Mouse (Mus musculus): Measurements from ENCODE around the gene Bnc2. TPM values are rescaled to one million over a fixed set of nuclear protein-coding genes. Genes with fewer than 3 reads are reported as not detected.

Bnc2 gene
- total RNA-seq, 2 experiments from 2014 or later, result 0.49 to 1.1 TPM

DNA sequence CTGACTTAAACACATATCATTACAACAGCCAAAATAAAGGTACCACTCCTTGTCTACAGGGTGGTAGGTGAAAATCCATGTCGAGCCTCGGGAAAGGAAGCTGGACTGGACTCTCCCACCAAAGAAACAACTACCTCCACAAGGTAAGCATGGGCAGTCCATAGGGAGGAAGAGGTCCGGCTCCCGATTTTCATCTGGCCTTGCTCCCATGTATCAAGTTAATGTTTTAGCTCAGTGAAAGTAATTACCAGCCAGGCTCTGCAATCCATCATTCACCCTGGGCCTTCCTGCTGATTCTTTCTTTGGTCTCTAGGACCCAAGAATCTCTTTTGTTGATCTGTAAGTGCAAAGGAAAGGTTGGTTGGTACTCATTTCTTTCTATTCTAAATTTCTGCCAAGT, 65.2 kb downstream of the Bnc2 start:
- Histone ChIP-seq H3K4me3 (no peak overlapping the region), H3K27ac (no peak overlapping the region)
- no peak for DNase-seq (ENCODE audit: low spot score in 2 of 2)
- no peak for TF ChIP-seq CTCF (conservative IDR thresholded peaks at IDR 0.05)

DNA sequence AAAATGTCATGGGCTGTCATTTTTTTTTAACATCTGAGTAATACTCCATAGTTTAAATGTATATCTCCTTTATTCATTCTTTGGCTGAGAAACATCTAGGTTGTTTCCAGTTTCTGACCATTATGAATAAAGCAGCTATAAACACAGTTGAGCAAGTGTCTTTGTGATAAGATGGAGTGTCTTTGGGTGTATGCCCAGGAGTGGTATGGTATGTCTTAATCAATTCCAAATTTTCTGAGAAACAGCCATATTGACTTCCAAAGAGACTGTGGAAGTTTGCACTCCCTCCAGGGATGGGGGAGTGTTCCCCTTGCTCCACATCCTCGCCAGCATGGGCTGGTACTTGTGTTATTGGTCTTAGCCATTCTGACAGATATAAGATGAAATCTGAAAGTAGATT, 70.6 kb downstream of the Bnc2 start:
- TF ChIP-seq CTCF (conservative IDR thresholded peaks at IDR 0.05), result no peak
- Histone ChIP-seq H3K4me3 (no peak overlapping the region), H3K27ac (no peak overlapping the region)
- DNase-seq (ENCODE audit: low spot score in 2 of 2), result no peak

DNA sequence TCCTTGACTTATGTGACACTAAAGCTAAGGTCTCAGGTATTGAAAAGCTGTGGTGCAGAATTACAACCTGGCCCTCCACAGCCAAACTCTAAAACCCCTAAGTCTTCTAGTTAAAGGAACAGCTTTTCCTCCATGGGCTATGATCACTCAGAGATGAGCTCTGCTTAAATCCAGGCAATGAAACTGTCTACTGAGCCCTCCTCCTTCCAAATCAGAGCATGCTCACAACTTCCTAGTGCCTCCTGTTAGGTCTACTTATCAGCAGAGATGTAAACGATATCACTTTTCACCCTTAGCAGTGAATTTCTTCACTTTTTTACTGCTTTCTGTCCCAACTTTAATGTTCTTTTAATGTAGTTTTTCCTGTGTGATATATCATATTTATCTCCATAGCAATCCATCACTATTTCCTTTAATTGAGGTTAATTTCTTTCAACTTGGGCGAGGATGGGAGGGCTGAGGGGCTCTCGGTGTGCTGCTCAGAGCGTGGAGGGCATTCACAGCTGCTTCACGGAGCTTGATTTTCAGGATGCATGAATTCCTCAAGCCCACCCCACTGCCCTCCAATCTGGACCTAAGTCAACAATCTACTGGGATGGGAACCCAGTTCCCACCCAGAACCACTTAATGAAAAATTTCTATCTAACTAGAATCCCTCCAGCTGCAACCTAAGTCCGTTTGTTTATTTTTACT, 94.7 kb downstream of the Bnc2 start:
- no peak overlapping the region for H3K27ac ChIP-seq
- no peak for DNase-seq (ENCODE audit: low spot score in 2 of 2)
- H3K4me3 ChIP-seq, result no peak overlapping the region
- no peak for TF ChIP-seq CTCF (conservative IDR thresholded peaks at IDR 0.05)

DNA sequence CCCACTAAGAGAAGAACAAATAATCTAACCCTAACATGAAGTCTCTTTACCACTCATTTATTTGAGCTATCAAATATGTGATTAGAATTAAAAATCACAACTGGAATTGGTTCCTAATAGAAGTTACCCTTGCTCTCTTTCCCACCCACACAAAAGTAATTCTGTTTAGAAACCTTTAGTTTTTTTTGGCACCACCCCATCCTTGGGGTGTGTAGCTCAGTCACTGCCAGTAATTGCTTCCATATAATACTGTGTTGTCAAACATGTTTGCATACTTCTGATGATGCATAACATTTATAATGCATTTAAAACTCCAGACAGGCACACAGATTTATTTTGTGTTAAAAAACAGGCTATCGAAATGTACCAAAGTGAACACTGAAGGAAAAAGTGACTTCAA, 96.8 kb downstream of the Bnc2 start:
- DNase-seq (ENCODE audit: low spot score in 2 of 2), result no peak

DNA sequence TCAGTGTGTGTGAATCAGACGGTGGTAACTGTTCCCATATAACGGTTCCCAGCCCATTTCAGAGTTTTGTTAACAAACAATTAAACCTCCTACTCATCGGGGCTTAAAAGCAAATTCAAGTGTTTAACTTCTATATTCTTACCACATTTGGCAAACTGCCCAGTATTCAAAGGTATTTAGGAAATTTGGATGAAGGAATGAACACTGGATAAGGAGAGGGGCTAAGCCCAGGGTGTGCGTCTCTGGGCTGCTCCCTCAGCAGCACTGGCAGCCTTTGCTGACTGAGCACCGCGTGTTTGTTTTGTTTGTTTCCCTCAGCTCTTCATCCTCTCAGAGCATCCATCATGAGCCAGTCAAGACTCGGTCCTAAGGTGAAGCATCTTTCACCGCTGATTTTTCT, 109.0 kb downstream of the Bnc2 start:
- Histone ChIP-seq H3K4me3 (no peak overlapping the region), H3K27ac (no peak overlapping the region)
- DNase-seq (ENCODE audit: low spot score in 2 of 2), result no peak
- no peak for TF ChIP-seq CTCF (conservative IDR thresholded peaks at IDR 0.05)

More for the DNA sequence above, 96.8 kb downstream of the Bnc2 start:
- H3K27ac ChIP-seq, result no peak overlapping the region
- no peak overlapping the region for H3K4me3 ChIP-seq
- no peak for TF ChIP-seq CTCF (conservative IDR thresholded peaks at IDR 0.05)

DNA sequence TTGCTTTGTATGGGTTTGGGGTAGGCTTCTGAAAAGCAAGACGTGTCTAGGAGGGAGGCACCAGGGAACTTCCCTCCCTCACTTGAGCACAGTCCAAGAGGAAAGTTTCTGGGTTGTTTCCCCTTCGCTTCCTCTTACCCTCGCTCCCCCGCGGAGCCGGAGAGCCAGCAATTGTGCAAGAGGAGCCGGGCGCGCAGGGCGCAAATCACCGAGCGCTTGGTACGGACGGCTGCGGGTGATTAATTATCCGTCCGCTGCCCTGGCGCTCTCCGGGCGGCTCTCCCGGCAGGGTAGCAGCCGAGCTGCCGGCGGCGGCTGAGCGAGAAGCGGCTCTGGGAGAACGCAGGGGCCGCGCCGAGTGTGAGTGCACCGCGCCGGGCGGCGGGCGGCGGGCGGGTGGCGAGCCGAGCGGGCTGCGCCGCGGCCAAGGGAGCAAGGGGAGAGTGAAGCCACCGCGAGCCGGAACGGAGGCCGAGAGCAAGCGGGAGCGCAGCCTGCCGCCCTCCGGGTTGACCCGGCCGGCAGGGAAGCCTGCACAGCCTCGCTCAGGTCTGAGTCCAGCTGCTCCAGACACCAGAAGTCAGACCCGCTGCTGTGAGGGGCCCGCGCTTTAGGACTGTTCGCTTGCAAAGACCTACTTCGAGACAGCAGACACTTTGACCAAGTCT, 129.7 kb downstream of the Bnc2 start:
- Histone ChIP-seq H3K27ac (no peak overlapping the region), H3K4me3 (peak overlapping the region; percentile 56)
- peak; percentile 5 to 20 for DNase-seq (ENCODE audit: low spot score in 2 of 2)
- TF ChIP-seq CTCF (conservative IDR thresholded peaks at IDR 0.05), result no peak

DNA sequence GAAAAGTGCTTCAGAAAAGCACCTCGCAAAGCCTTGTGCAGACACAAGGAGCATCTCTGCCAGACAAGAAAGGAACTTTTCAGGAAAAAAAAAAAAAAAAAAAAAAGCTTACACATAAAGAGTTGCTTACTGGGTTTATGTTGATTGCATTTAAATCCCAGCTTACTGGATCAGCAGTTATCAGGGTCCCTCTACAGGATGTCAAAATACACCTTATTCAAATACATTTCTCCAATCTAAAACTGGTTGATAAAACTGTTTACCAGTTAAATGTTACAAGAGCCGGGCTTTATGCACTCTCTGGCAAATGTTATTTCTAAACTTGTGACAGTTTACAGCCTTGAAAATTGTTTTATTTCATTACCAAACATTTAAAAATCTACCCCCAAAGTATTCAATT, 130.4 kb downstream of the Bnc2 start:
- TF ChIP-seq CTCF (conservative IDR thresholded peaks at IDR 0.05), result 0 out of 2 replicates have a peak, but pooled peaks have one; percentile 23
- DNase-seq (ENCODE audit: low spot score in 2 of 2), result no peak
- Histone ChIP-seq H3K27ac (no peak overlapping the region), H3K4me3 (no peak overlapping the region)

DNA sequence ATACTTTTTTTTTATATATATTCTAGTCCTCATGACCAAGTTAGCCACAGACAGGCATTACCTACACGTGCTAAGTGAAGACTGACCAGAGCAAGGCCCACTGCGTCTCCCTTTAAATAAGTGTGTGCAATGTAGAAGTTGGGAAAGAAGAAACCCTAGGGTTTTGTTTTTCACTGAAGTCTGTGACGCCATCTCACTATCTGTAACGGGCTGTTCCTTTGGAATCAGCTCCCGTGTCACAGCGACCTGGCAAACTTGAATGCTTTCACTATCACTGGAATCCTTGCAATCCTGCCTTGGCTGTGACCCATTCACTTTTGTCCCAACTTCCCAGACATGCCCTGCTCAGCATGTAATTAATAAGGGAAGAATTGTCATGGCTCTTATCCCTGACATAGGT, 134.5 kb downstream of the Bnc2 start:
- no peak for TF ChIP-seq CTCF (conservative IDR thresholded peaks at IDR 0.05)
- DNase-seq (ENCODE audit: low spot score in 2 of 2), result no peak
- no peak overlapping the region for H3K4me3 ChIP-seq
- no peak overlapping the region for H3K27ac ChIP-seq

DNA sequence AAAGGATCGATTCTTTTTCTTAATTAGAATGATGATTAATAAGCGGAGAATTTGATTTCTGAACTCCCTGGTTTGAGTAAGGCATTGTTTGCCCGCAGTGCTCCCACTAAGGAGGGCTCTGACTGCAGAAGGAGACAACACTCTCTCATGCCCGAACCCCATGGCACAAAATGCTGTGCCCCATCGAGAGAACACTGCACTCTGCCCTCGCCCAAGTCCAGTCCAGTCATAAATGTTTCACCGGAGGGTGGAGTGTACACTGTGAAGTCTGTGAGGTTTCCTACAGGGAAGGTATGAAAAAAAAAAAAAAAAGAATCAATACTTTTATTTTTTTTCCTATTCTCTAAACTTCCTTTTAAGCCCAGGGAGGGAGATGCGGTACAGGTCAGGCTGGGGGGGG, 135.7 kb downstream of the Bnc2 start:
- TF ChIP-seq CTCF (conservative IDR thresholded peaks at IDR 0.05), result no peak
- no peak overlapping the region for H3K27ac ChIP-seq
- DNase-seq (ENCODE audit: low spot score in 2 of 2), result no peak
- no peak overlapping the region for H3K4me3 ChIP-seq

DNA sequence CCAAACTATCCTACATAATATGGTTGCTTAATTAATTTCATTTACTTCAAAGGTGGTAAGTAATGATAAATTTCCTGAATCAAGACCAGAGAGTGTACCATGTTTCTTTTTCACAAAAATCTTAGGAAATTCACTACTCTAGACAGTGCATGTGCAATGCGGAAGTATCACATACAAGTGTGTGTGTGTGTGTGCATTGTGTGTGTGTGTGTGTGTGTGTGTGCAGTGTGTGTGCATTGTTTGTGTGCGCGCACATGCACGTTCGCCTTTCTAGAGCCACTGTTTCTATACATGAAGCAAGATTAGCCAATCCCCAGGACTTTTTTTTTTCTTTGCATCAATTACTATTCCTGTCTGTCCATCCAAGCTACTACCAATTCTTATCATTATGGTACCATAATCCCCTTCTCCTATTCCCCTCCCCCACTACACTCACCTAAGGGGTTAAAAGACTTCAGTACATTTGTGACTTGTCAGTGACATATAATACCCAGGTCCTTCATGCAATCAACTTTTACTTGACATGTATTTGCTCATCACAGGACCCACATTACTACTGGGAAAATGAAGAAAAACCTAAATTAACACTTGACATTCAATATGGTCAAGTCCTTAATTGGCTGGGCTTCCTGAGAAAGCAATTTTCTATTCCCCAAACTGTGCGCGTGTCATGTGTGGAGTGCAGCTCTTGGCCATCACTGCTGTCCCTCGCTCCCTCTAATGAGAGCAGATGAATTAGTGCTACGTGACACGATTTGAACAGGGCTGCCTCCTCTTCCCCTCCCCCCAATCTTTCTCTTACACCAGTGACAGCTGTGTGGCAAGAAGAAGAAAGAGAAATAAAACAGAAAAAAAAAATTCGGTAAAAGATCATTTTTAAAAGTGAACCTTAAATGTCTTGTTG, 145.9 kb downstream of the Bnc2 start:
- Histone ChIP-seq H3K4me3 (no peak overlapping the region), H3K27ac (no peak overlapping the region)
- no peak for TF ChIP-seq CTCF (conservative IDR thresholded peaks at IDR 0.05)
- no peak for DNase-seq (ENCODE audit: low spot score in 2 of 2)

DNA sequence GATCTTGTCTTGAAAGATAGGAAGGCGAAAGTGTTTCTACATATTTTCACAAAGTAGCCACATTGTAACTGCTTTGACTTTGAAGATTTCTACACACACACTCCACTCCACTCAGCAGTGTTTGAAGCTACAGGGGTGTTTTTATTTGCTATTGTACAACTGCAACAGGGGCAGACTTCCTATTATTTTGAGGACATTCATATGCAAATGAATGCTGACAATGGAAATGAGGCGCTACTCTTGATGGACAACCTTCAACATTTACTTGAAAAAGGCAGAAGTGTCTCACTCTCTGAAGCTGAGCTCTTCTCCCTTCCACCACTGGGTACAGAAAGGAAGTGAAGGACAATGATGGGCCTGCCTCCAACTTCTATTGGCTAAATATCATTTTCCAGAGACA, 146.7 kb downstream of the Bnc2 start:
- Histone ChIP-seq H3K4me3 (no peak overlapping the region), H3K27ac (no peak overlapping the region)
- no peak for TF ChIP-seq CTCF (conservative IDR thresholded peaks at IDR 0.05)
- no peak for DNase-seq (ENCODE audit: low spot score in 2 of 2)

DNA sequence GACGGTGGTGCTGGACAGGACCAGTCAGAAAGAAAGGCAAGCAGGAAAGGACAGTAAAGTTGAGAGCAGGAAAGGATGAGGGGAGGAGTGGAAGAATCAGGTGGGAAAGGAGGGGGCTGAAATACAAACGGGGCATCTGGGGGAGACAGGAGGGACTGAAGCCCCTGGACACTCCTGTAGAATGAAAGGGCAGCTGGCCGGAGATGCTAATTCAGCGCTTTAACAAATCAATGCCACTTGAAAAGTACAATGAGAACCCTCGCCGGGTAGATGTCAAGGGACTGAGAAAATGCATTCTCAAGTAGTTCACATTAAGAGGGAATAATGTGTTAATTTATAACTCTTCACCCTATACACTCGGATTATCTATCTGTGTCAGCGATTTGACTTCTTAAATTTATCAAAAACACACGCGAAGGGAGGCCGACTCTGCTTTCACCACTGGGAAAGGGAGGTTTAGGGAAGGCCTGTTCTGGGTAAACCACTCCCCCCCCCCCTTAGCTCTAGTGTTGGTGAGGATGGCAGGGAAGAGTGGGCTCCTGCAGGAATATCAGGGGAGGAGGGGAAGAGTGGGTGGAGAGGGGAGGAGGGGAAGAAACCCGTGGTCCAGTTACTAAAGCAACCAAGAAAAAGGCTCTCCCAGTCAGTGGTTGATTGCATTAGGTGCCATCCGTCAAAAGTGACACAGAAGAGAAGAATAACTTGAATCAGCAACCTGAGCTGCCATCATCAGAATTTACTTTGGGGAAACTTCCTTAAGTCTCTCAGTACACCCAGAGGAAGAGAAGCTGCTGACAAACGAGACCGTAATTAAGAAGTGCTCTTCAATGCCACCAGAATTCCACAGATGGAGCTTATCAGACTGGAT, 147.8 kb downstream of the Bnc2 start:
- Histone ChIP-seq H3K27ac (no peak overlapping the region), H3K4me3 (no peak overlapping the region)
- no peak for TF ChIP-seq CTCF (conservative IDR thresholded peaks at IDR 0.05)
- DNase-seq (ENCODE audit: low spot score in 2 of 2), result no peak

Measured in layer of hippocampus, adult 2 months (tissue).